Mouse (Mus musculus) midbrain, embryonic 10.5 days (tissue): ENCODE measurements around the gene Hoga1. TPM values are rescaled to one million over a fixed set of nuclear protein-coding genes. Genes with fewer than 3 reads are reported as not detected.

Source experiments
- DNase-seq: peaks from one replicate; pipeline ENCODE4 v3.0.0-alpha.2; 2017; ENCODE audit warnings: low spot score
- H3K27ac ChIP-seq: fragments of 300-500 bp; sonication (generic); replicated peaks from 2 replicates; pipeline ENCODE4 v1.5.1; 2016; ENCODE audit warnings: mild to moderate bottlenecking
- H3K27me3 ChIP-seq: fragments of 300-500 bp; sonication (generic); 2 replicates; pipeline ENCODE4 v1.6.1; 2016; ENCODE audit warnings: low read depth, mild to moderate bottlenecking; ENCODE audit not compliant: poor library complexity, severe bottlenecking
- H3K36me3 ChIP-seq: fragments of 300-500 bp; sonication (generic); 2 replicates; pipeline ENCODE4 v1.6.1; 2016; ENCODE audit warnings: mild to moderate bottlenecking, moderate library complexity
- H3K4me1 ChIP-seq: fragments of 300-500 bp; sonication (generic); 2 replicates; pipeline ENCODE4 v1.6.1; 2016
- H3K4me3 ChIP-seq: fragments of 300-500 bp; sonication (generic); 2 replicates; pipeline ENCODE4 v1.5.1; 2016; ENCODE audit warnings: mild to moderate bottlenecking, moderate library complexity
- H3K9me3 ChIP-seq: fragments of 300-500 bp; sonication (generic); replicated peaks from 2 replicates; pipeline ENCODE4 v1.6.1; 2016; ENCODE audit warnings: mild to moderate bottlenecking
- WGBS: fragments of 180-500 bp; shearing (Covaris S2); methylation state at CpG from one replicate; pipeline ENCODE4 v1.1.7; 2016; 5-methylcytosine and 5-hydroxymethylcytosine counted together
- polyA plus RNA-seq: library from polyadenylated mRNA; unstranded; fragments of >200 nt; fragmentation: Nextera tagmentation; extraction: Ambion mirVana; gene quantifications from 2 replicates; pipeline ENCODE4 v1.2.1, GENCODE M21; 2016

Gene Hoga1
- polyA plus RNA-seq, 1 experiment from 2014 or later = 1.1 TPM

GRCm38 (mm10) chr19:42011123-42011522 lies 34.3 kb upstream of the Hoga1 start:
- Histone ChIP-seq H3K4me1 (peaks cover 22% of the 10 kb centered on the region), H3K27ac (no peak overlapping the region), H3K27me3 (no peaks in the 10 kb centered on the region), H3K4me3 (no peak overlapping the region), H3K9me3 (no peaks in the 10 kb centered on the region), H3K36me3 (no peaks in the 10 kb centered on the region)
- DNase-seq = no peak
- WGBS = 80% methylated on average over 7 of the region's 7 CpGs

- 86% methylated on average over 3 of the region's 3 CpGs for WGBS
- no peaks in the 10 kb centered on the region for H3K36me3 ChIP-seq
- DNase-seq = no peak
- H3K4me3 ChIP-seq = no peak overlapping the region
- no peak overlapping the region for H3K27ac ChIP-seq
- no peaks in the 10 kb centered on the region for H3K27me3 ChIP-seq
- H3K9me3 ChIP-seq = no peaks in the 10 kb centered on the region
- H3K4me1 ChIP-seq = peaks cover 36% of the 10 kb centered on the region
Measured at GRCm38 (mm10) chr19:42014231-42014825, 31.1 kb upstream of the Hoga1 start.

GRCm38 (mm10) chr19:42015001-42015400 lies 30.4 kb upstream of the Hoga1 start:
- WGBS = 81% methylated on average over 6 of the region's 6 CpGs
- no peaks in the 10 kb centered on the region for H3K9me3 ChIP-seq
- H3K27ac ChIP-seq = no peak overlapping the region
- H3K4me3 ChIP-seq = no peak overlapping the region
- DNase-seq = no peak
- no peaks in the 10 kb centered on the region for H3K36me3 ChIP-seq
- H3K4me1 ChIP-seq = peaks cover 36% of the 10 kb centered on the region
- no peaks in the 10 kb centered on the region for H3K27me3 ChIP-seq

- Histone ChIP-seq H3K4me3 (no peak overlapping the region), H3K4me1 (peaks cover 32% of the 10 kb centered on the region), H3K27me3 (no peaks in the 10 kb centered on the region), H3K36me3 (no peaks in the 10 kb centered on the region), H3K27ac (0 out of 2 replicates have a peak overlapping the region, but pooled peaks have one; percentile 43), H3K9me3 (no peaks in the 10 kb centered on the region)
- WGBS = 74% methylated on average over 4 of the region's 4 CpGs
- DNase-seq = no peak
Measured at GRCm38 (mm10) chr19:42016251-42016650, 29.2 kb upstream of the Hoga1 start.

- no peak overlapping the region for H3K4me3 ChIP-seq
- H3K4me1 ChIP-seq = peaks cover 38% of the 10 kb centered on the region
- H3K27me3 ChIP-seq = no peaks in the 10 kb centered on the region
- WGBS = 59% methylated on average over 5 of the region's 5 CpGs
- no peaks in the 10 kb centered on the region for H3K9me3 ChIP-seq
- H3K36me3 ChIP-seq = no peaks in the 10 kb centered on the region
- DNase-seq = no peak
- peak overlapping the region; percentile 50 for H3K27ac ChIP-seq
Measured at GRCm38 (mm10) chr19:42016840-42017239, 28.6 kb upstream of the Hoga1 start.

- Histone ChIP-seq H3K4me1 (peaks cover 46% of the 10 kb centered on the region), H3K27me3 (no peaks in the 10 kb centered on the region), H3K36me3 (no peaks in the 10 kb centered on the region), H3K27ac (peak overlapping the region; percentile 50), H3K4me3 (no peak overlapping the region), H3K9me3 (no peaks in the 10 kb centered on the region)
- no peak for DNase-seq
- WGBS = 80% methylated on average over 8 of the region's 8 CpGs
Measured at GRCm38 (mm10) chr19:42017399-42018247, 27.8 kb upstream of the Hoga1 start.

- Histone ChIP-seq H3K27ac (no peak overlapping the region; the same call in 1 of the 2 replicates), H3K9me3 (no peaks in the 10 kb centered on the region), H3K36me3 (no peaks in the 10 kb centered on the region), H3K4me3 (no peak overlapping the region), H3K4me1 (peaks cover 47% of the 10 kb centered on the region), H3K27me3 (no peaks in the 10 kb centered on the region)
- DNase-seq = no peak
- 39% methylated on average over 4 of the region's 4 CpGs for WGBS
Measured at GRCm38 (mm10) chr19:42019011-42019522, 26.3 kb upstream of the Hoga1 start.

GRCm38 (mm10) chr19:42021681-42022541 lies 23.5 kb upstream of the Hoga1 start:
- no peak overlapping the region for H3K4me3 ChIP-seq

GRCm38 (mm10) chr19:42022542-42022848 lies 22.9 kb upstream of the Hoga1 start:
- no peaks in the 10 kb centered on the region for H3K36me3 ChIP-seq
- H3K4me3 ChIP-seq = no peak overlapping the region
- no peaks in the 10 kb centered on the region for H3K9me3 ChIP-seq
- peaks cover 29% of the 10 kb centered on the region for H3K4me1 ChIP-seq
- no peak for DNase-seq
- WGBS = 79% methylated on average over 2 of the region's 2 CpGs
- no peaks in the 10 kb centered on the region for H3K27me3 ChIP-seq
- peak overlapping the region; percentile 17; the same call in 1 of the 2 replicates for H3K27ac ChIP-seq

More at GRCm38 (mm10) chr19:42021681-42022541, 23.5 kb upstream of the Hoga1 start:
- Histone ChIP-seq H3K4me1 (peaks cover 34% of the 10 kb centered on the region), H3K27me3 (no peaks in the 10 kb centered on the region), H3K27ac (0 out of 2 replicates have a peak overlapping the region, but pooled peaks have one; percentile 17), H3K36me3 (no peaks in the 10 kb centered on the region), H3K9me3 (no peaks in the 10 kb centered on the region)
- DNase-seq = no peak
- WGBS = 63% methylated on average over 10 of the region's 10 CpGs

- 12% methylated on average over 5 of the region's 5 CpGs for WGBS
Measured at GRCm38 (mm10) chr19:42026158-42026557, 19.3 kb upstream of the Hoga1 start.

GRCm38 (mm10) chr19:42031112-42031511 lies 14.3 kb upstream of the Hoga1 start:
- Histone ChIP-seq H3K27me3 (no peaks in the 10 kb centered on the region), H3K27ac (no peak overlapping the region), H3K4me1 (peaks cover 18% of the 10 kb centered on the region), H3K36me3 (peaks cover 5% of the 10 kb centered on the region; the same call in 1 of the 2 replicates), H3K4me3 (no peak overlapping the region), H3K9me3 (no peaks in the 10 kb centered on the region)
- WGBS = 86% methylated on average over 5 of the region's 5 CpGs
- DNase-seq = no peak

More at GRCm38 (mm10) chr19:42026158-42026557, 19.3 kb upstream of the Hoga1 start:
- peaks cover 16% of the 10 kb centered on the region for H3K4me1 ChIP-seq
- H3K4me3 ChIP-seq = no peak overlapping the region
- peak; percentile 76 for DNase-seq
- no peak overlapping the region for H3K27ac ChIP-seq
- H3K9me3 ChIP-seq = no peaks in the 10 kb centered on the region
- H3K27me3 ChIP-seq = no peaks in the 10 kb centered on the region
- H3K36me3 ChIP-seq = no peaks in the 10 kb centered on the region

- no peak for DNase-seq
- WGBS = 84% methylated on average over 14 of the region's 14 CpGs
- no peak overlapping the region for H3K27ac ChIP-seq
- peaks cover 18% of the 10 kb centered on the region for H3K4me1 ChIP-seq
- H3K9me3 ChIP-seq = no peaks in the 10 kb centered on the region
- no peak overlapping the region for H3K4me3 ChIP-seq
- H3K27me3 ChIP-seq = no peaks in the 10 kb centered on the region
- H3K36me3 ChIP-seq = peaks cover 5% of the 10 kb centered on the region; the same call in 1 of the 2 replicates
Measured at GRCm38 (mm10) chr19:42033611-42034010, 11.8 kb upstream of the Hoga1 start.
